Mouse (Mus musculus) liver, embryonic 15.5 days (tissue): Measurements from ENCODE around the gene Fam240b. TPM values are rescaled to one million over a fixed set of nuclear protein-coding genes. Genes with fewer than 3 reads are reported as not detected.
A peak's percentile ranks its signal among the peaks of the same experiment; 100 is the strongest.

Experiments
- ATAC-seq: fragments of 200-750 bp; cut with Nextera tagmentation; 2 replicates; pipeline ENCODE4 v1.8.0; 2017; ENCODE audit warnings: moderate number of reproducible peaks, mild to moderate bottlenecking, moderate library complexity; ENCODE audit not compliant: insufficient read depth
- H3K27ac ChIP-seq: fragments of 300-500 bp; sonication (generic); replicated peaks from 2 replicates; pipeline ENCODE4 v1.5.1; 2015; ENCODE audit warnings: mild to moderate bottlenecking, inconsistent platforms
- H3K27me3 ChIP-seq: fragments of 300-500 bp; sonication (generic); 2 replicates; pipeline ENCODE4 v1.6.1; 2015; ENCODE audit warnings: mild to moderate bottlenecking, inconsistent platforms
- H3K36me3 ChIP-seq: fragments of 300-500 bp; sonication (generic); replicated peaks from 2 replicates; pipeline ENCODE4 v1.6.1; 2015; ENCODE audit warnings: moderate library complexity, mild to moderate bottlenecking, inconsistent platforms
- H3K4me1 ChIP-seq: fragments of 300-500 bp; sonication (generic); replicated peaks from 2 replicates; pipeline ENCODE4 v1.6.1; 2015; ENCODE audit warnings: inconsistent platforms
- H3K4me2 ChIP-seq: fragments of 300-500 bp; sonication (generic); 2 replicates; pipeline ENCODE4 v1.6.1; 2015; ENCODE audit warnings: moderate library complexity, mild to moderate bottlenecking, inconsistent platforms
- H3K4me3 ChIP-seq: fragments of 300-500 bp; sonication (generic); replicated peaks from 2 replicates; pipeline ENCODE4 v1.5.1; 2015; ENCODE audit warnings: mild to moderate bottlenecking, inconsistent platforms
- H3K9ac ChIP-seq: fragments of 300-500 bp; sonication (generic); 2 replicates; pipeline ENCODE4 v1.6.1; 2015; ENCODE audit warnings: moderate library complexity, mild to moderate bottlenecking, inconsistent platforms
- H3K9me3 ChIP-seq: fragments of 300-500 bp; sonication (generic); replicated peaks from 2 replicates; pipeline ENCODE4 v1.6.1; 2016; ENCODE audit warnings: inconsistent platforms
- WGBS: fragments of 180-500 bp; shearing (Covaris S2); methylation state at CpG from one replicate; pipeline ENCODE4 v1.1.7; 2015; ENCODE audit warnings: mixed read lengths; ENCODE audit not compliant: insufficient replicate concordance; 5-methylcytosine and 5-hydroxymethylcytosine counted together
- polyA plus RNA-seq: library from polyadenylated mRNA; unstranded; fragments of >200 nt; fragmentation: Nextera tagmentation; extraction: Ambion mirVana; gene quantifications from 2 replicates; pipeline ENCODE4 v1.2.1, GENCODE M21; 2015

Fam240b gene
- polyA plus RNA-seq, 1 experiment from 2014 or later: not detected

DNA sequence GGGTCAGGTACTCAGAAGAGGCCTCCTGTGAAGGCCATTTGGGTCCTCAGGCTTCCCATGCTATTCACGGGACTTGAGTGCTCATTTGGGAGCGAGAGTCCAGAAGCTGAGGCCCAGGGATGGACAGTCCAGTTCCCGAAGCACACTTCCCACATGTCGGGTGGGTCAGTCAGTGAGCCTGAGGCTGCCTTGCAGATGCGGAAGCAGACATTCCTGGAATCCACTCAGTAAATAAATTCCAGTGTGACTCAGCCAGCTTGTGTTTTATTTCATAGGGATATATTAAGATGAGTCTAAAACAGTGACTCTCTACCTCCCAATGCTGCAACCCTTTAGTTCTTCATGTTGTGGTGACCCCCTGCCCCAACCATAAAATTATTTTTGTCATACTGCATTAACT is 58.1 kb downstream of the Fam240b start:
- Histone ChIP-seq H3K27me3 (no peaks in the 10 kb centered on the region), H3K9me3 (no peaks in the 10 kb centered on the region), H3K4me3 (no peak overlapping the region), H3K4me2 (no peak overlapping the region), H3K36me3 (no peaks in the 10 kb centered on the region), H3K4me1 (0 out of 2 replicates have a peak, but pooled peaks cover 5% of the 10 kb centered on the region), H3K9ac (no peak overlapping the region), H3K27ac (no peak overlapping the region)
- 58% methylated on average over 5 of the region's 5 CpGs for WGBS
- ATAC-seq: no peak

DNA sequence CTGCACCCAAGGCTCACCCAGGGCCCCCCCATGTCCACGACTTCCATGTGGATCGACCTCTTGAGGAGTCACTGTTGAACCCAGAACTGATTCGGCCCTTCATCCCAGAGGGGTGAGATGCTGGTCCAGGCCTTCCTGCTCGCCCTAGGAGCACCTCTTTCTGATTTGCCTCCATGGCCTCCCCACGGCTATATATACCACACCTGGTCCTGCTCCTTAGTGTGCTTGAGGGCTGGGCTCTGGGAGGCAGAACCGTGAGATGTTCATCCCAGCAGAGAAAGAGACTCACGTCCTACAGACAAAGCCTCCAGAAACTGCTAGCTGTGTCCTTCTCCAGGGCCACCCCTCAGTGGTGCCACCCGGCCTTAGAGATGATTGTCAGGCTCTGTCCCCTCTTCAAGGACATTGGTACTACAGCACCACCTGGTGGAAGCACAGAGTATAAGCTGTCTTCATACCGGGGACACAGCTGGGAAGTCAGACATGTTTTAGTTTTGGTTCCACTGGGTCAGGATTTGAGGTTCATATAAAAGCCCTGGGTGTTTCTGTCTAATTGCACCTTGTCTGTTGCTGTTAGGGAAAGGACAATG is 58.6 kb downstream of the Fam240b start:
- peak; percentile 51; the same call in 1 of the 2 replicates for ATAC-seq
- no peaks in the 10 kb centered on the region for H3K9me3 ChIP-seq
- H3K27me3 ChIP-seq: no peaks in the 10 kb centered on the region
- no peak overlapping the region for H3K4me2 ChIP-seq
- no peak overlapping the region for H3K27ac ChIP-seq
- WGBS: 36% methylated on average over 9 of the region's 9 CpGs
- H3K9ac ChIP-seq: no peak overlapping the region
- no peak overlapping the region for H3K4me3 ChIP-seq
- 0 out of 2 replicates have a peak, but pooled peaks cover 5% of the 10 kb centered on the region for H3K4me1 ChIP-seq
- no peaks in the 10 kb centered on the region for H3K36me3 ChIP-seq

DNA sequence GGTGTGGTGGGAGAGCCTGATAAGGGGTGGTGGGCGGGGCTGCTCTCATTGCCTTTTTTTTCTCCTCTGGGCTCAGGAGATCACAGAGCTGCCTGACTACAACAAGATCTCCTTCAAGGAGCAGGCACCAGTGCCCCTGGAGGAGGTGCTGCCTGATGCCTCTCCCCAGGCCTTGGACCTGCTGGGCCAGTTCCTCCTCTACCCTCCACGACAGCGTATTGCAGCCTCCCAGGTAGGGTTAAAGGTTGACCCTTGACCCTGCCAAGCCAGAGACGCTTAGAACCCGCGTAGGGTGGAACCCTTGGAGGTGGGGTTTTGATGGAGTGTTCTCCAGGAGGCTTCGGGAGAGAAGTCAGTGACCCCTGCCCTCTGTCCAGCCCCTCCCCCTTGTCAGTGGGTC is 59.8 kb downstream of the Fam240b start:
- Histone ChIP-seq H3K9me3 (no peaks in the 10 kb centered on the region), H3K4me3 (no peak overlapping the region), H3K27ac (no peak overlapping the region), H3K4me1 (peaks cover 10% of the 10 kb centered on the region), H3K4me2 (no peak overlapping the region), H3K27me3 (no peaks in the 10 kb centered on the region), H3K36me3 (no peaks in the 10 kb centered on the region), H3K9ac (no peak overlapping the region)
- ATAC-seq: no peak
- 70% methylated on average over 7 of the region's 7 CpGs for whole genome bisulfite sequencing

DNA sequence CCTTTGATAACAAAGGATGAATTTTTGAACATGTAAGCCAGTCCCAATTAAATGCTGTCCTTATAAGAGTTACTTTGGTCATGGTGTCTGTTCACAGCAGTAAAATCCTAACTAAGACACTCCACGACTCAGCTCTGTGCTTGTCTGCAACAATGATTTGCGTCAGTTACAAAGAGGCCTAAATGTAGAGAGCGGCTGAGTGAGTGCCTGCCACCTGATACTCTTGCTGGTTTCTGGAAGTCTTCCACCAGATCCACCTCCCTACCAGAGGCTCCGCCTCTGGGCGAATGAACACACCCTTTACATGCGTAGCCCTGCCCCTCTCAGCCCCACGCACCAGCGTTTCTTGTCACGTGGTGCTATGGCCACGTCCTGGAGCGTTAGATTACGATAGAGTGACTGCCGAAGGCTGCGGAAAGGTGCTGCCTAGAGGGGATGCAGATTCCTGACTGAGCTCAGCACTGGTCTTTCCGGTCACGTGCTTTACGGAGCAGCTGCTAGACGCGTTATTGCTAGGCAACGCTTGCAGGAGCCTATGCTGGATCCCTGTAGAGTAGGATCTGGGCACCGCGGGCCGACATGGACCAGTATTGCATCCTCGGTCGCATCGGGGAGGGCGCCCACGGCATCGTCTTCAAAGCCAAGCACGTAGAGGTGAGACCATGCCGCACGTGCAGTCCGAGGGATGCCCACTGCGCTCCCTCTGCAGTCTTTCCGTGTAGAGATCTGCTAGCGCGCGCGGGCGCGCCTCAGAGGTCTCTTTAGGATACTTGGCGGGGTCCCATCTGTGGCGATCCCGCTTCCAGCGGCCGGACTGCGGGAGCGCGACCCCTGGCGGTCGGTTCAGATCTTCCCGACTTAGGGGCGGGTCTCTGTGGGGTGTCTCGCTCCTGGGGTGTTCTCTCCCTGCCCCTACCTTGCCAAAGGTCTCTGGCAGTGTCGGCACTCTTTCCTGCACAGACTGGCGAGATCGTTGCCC is 65.3 kb downstream of the Fam240b start, which contains the start of gene Cdk20:
TSS of gene Cdk20 (plus strand) at position 298 of the 979 bp plus-strand sequence.
- H3K36me3 ChIP-seq: no peaks in the 10 kb centered on the region
- H3K4me1 ChIP-seq: peaks cover 20% of the 10 kb centered on the region
- under 1% methylated on average over 57 of the region's 57 CpGs for WGBS
- peak within 1 kb of the TSS; percentile 96 for H3K4me2 ChIP-seq
- ATAC-seq: peak; percentile 99
- peak within 1 kb of the TSS; percentile 64 for H3K9ac ChIP-seq
- H3K4me3 ChIP-seq: peak within 1 kb of the TSS; percentile 76
- no peaks in the 10 kb centered on the region for H3K9me3 ChIP-seq
- peak within 1 kb of the TSS; percentile 78 for H3K27ac ChIP-seq
- no peaks in the 10 kb centered on the region for H3K27me3 ChIP-seq

Other genes starting within 250 kb of the Fam240b start
- gene Cdc14b, start 222.5 kb downstream of the Fam240b start, polyA plus RNA-seq: 8.6 and 8.8 TPM in 2 replicates
- gene Aaed1, start 185.1 kb downstream of the Fam240b start, polyA plus RNA-seq: 19.6 and 20.2 TPM in 2 replicates
- 197 and 221 TPM in 2 replicates for gene Ctsl, start 126.9 kb downstream of the Fam240b start, polyA plus RNA-seq
- 3.4 and 5.1 TPM in 2 replicates for gene Cdk20, start 65.5 kb downstream of the Fam240b start, polyA plus RNA-seq